Mouse (Mus musculus) neural tube, embryonic 11.5 days (tissue): ENCODE measurements around the gene Brinp2. TPM values are rescaled to one million over a fixed set of nuclear protein-coding genes. Genes with fewer than 3 reads are reported as not detected.

Experiments used
- ATAC-seq: fragments of 200-750 bp; cut with Nextera tagmentation; 2 replicates; pipeline ENCODE4 v1.8.0; 2017; ENCODE audit warnings: moderate number of reproducible peaks, mild to moderate bottlenecking, moderate TSS enrichment, moderate library complexity; ENCODE audit not compliant: insufficient read depth, low FRiP score, low TSS enrichment
- DNase-seq: peaks from one replicate; pipeline ENCODE4 v3.0.0-alpha.2; 2015; ENCODE audit warnings: low spot score
- H3K27ac ChIP-seq: fragments of 300-500 bp; sonication (generic); 2 replicates; pipeline ENCODE4 v1.5.1; 2014; ENCODE audit warnings: low read depth, mild to moderate bottlenecking, low read length
- H3K27me3 ChIP-seq: fragments of 300-500 bp; sonication (generic); 2 replicates; pipeline ENCODE4 v1.6.1; 2014; ENCODE audit warnings: mild to moderate bottlenecking, low read length, mixed read lengths; ENCODE audit not compliant: control insufficient read depth, insufficient read depth
- H3K36me3 ChIP-seq: fragments of 300-500 bp; sonication (generic); 2 replicates; pipeline ENCODE4 v1.6.1; 2014; ENCODE audit warnings: mild to moderate bottlenecking, low read length, moderate library complexity, mixed read lengths; ENCODE audit not compliant: control insufficient read depth, insufficient read depth
- H3K4me1 ChIP-seq: fragments of 300-500 bp; sonication (generic); 2 replicates; pipeline ENCODE4 v1.6.1; 2014; ENCODE audit warnings: low read length, mixed read lengths; ENCODE audit not compliant: control insufficient read depth, insufficient read depth
- H3K4me2 ChIP-seq: fragments of 300-500 bp; sonication (generic); 2 replicates; pipeline ENCODE4 v1.6.1; 2014; ENCODE audit warnings: low read depth, mild to moderate bottlenecking, moderate library complexity
- H3K4me3 ChIP-seq: fragments of 300-500 bp; sonication (generic); 2 replicates; pipeline ENCODE4 v1.5.1; 2014; ENCODE audit warnings: low read depth, low read length
- H3K9ac ChIP-seq: fragments of 300-500 bp; sonication (generic); 2 replicates; pipeline ENCODE4 v1.6.1; 2014; ENCODE audit warnings: mild to moderate bottlenecking, low read length
- H3K9me3 ChIP-seq: fragments of 300-500 bp; sonication (generic); 2 replicates; pipeline ENCODE4 v1.6.1; 2016; ENCODE audit warnings: low read length; ENCODE audit not compliant: control insufficient read depth
- WGBS: fragments of 180-500 bp; shearing (Covaris S2); extraction: QIAGEN DNeasy Blood & Tissue Kit; methylation state at CpG from one replicate; pipeline ENCODE4 v1.1.7; 2014; 5-methylcytosine and 5-hydroxymethylcytosine counted together
- polyA plus RNA-seq: library from polyadenylated mRNA; unstranded; fragments of >200 nt; fragmentation: Nextera tagmentation; extraction: Ambion mirVana; gene quantifications from 2 replicates; pipeline ENCODE4 v1.2.1, GENCODE M21; 2014

The Brinp2 gene
- polyA plus RNA-seq, 1 experiment from 2014 or later, result 3.9 TPM

DNA sequence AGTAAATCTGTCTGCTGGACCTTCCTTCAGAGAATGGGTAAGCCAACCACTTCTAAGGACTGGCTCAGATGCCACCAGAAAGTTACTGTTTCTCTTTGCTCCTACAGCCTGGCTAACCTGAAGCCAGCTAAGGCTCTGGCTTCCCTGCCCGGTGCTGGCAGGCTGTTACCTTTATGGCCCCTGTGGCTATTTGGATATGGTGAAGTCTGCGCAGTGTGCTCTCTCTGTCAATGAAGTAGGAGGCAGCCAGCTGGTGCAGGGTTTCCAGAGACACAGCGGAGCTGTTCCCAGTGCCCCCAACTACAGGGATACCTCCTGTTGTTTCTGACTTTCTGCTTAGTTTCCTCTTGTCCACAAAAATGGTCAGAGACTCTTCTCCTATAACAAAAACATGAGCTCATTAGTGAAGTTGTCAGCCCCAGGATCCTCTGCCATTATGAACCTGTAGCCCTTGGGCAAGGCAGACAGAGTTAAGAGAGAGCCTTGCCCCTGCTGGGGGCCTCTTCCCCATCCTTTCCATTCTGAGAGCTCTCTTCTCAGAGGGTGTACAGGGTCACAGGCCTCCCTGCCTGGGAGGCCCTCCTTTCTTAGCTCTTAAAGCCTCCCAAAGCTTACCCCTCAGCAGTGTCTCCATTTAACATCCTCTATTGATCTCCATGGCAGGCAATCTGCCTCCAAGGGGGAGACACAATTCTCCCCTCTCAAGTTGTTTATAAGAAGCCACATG, 89.7 kb downstream of the Brinp2 start:
- DNase-seq, result peak; percentile 11
- Histone ChIP-seq H3K9ac (no peak overlapping the region), H3K4me3 (no peak overlapping the region), H3K4me1 (0 out of 2 replicates have a peak, but pooled peaks cover 3% of the 10 kb centered on the region), H3K4me2 (no peak overlapping the region), H3K36me3 (no peaks in the 10 kb centered on the region), H3K27me3 (no peaks in the 10 kb centered on the region), H3K9me3 (no peaks in the 10 kb centered on the region), H3K27ac (0 out of 2 replicates have a peak overlapping the region, but pooled peaks have one; percentile 2)
- ATAC-seq, result peak; percentile 84
- 26% methylated on average over 3 of the region's 3 CpGs for whole genome bisulfite sequencing

DNA sequence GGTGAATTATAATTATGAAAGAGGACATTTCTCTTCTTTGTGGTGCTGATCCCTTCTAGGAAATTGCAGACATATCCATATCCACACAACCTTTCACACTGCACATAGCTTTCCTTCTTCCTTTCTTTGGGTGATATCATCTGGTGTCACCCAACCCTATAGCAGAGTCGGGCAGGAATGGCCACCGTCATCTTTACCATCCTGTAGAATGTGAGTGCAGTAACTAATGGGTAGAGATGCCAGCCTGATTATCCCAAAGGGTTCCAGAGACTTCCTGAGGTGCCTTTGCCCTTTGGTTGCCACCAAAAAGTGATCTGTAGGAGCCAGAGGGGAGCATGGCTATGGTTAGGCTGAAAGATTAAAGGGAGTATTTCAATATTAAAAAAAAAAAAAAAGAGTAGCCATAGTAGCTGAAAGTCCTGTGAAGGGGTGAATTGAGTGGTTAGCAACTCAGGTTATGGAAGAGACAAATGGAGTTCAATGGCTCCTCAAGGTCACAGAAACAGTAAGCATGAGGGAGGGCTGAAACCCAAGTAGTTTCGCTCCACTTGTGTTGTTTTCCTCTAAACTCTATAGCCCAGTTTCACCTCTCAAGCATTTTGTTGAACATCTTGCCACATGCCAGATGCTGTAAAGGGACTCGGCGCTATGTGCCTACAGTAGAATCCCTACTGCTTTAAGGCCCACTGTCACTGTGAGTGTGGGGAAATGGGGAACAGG, 96.5 kb downstream of the Brinp2 start:
- Histone ChIP-seq H3K9me3 (no peaks in the 10 kb centered on the region), H3K4me1 (no peaks in the 10 kb centered on the region), H3K4me2 (no peak overlapping the region), H3K36me3 (no peaks in the 10 kb centered on the region), H3K27ac (no peak overlapping the region), H3K4me3 (no peak overlapping the region), H3K27me3 (no peaks in the 10 kb centered on the region), H3K9ac (no peak overlapping the region)
- WGBS, result 94% methylated on average over 5 of the region's 5 CpGs
- ATAC-seq, result no peak
- no peak for DNase-seq

DNA sequence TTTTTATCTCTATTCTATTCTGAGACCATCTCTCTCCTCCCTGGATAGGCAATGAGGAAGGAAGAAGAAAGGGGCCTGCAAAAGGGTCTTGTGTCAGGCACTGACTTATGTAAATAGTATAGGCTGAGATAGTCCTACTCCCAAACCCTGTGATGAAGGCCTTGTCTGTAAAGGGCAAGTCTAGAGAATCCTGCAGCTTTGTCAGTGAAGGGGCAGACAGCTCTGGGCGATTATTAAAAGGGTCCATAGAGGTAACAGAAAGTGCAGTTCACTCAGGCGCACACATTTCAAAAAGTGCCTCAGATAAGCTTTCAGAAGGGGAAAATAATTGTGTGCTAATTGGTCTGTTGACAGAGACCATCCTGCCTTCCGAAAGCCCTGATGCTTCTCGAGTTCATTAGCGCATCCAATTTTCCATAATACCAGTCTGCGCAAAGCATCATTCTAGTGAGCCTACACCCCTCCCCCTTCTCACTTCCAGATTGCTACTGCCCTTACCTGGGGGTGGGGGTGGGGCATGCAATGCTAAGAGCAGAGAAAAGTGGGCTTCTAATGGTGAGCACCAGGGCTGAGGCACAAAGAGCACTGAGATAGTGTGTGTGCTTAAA, 97.3 kb downstream of the Brinp2 start:
- Histone ChIP-seq H3K4me3 (no peak overlapping the region), H3K27me3 (no peaks in the 10 kb centered on the region), H3K9me3 (no peaks in the 10 kb centered on the region), H3K4me1 (no peaks in the 10 kb centered on the region), H3K36me3 (no peaks in the 10 kb centered on the region), H3K9ac (no peak overlapping the region), H3K27ac (no peak overlapping the region), H3K4me2 (no peak overlapping the region)
- no peak for DNase-seq
- ATAC-seq, result no peak
- WGBS, result 84% methylated on average over 6 of the region's 6 CpGs

DNA sequence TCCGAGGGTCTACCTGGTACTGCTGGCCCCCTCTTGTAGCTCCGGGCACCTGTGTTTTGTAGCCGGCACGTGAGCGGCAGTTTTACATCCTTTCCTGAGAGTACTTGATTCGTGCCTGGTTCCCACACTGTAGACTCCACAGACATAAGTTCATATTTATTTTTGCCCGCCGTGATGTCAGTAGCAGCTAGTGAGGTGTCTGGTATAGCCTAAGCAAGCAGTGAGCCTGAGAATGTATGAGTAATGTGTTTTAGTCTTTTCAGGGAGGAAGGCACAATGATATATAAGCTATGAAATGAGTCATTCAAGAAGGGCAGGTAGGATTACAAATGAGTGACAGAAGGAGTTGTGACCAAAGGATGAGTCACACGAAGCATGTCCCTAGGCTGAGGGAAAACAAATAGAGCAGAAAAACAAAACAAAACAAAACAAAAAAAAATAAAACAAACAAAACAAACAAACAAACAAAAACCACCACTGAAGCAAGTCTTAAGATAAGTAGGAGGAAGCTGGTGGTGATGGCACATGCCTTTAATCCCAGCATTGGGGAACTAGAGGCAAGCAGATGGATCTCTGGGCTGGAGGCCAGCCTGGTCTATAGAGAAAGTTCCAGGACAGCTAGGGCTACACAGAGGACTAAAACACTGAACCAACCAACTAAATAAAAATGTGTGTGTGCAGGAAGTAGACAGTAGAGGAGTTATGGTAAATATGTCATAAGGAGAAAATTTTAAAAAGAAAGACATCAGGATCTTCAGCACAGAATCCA, 100.0 kb downstream of the Brinp2 start:
- H3K9me3 ChIP-seq, result no peaks in the 10 kb centered on the region
- H3K9ac ChIP-seq, result no peak overlapping the region
- WGBS, result 93% methylated on average over 9 of the region's 9 CpGs
- no peaks in the 10 kb centered on the region for H3K36me3 ChIP-seq
- H3K4me2 ChIP-seq, result no peak overlapping the region
- DNase-seq (no peak), ATAC-seq (no peak)
- no peaks in the 10 kb centered on the region for H3K27me3 ChIP-seq
- H3K4me3 ChIP-seq, result no peak overlapping the region
- no peak overlapping the region for H3K27ac ChIP-seq
- H3K4me1 ChIP-seq, result no peaks in the 10 kb centered on the region

DNA sequence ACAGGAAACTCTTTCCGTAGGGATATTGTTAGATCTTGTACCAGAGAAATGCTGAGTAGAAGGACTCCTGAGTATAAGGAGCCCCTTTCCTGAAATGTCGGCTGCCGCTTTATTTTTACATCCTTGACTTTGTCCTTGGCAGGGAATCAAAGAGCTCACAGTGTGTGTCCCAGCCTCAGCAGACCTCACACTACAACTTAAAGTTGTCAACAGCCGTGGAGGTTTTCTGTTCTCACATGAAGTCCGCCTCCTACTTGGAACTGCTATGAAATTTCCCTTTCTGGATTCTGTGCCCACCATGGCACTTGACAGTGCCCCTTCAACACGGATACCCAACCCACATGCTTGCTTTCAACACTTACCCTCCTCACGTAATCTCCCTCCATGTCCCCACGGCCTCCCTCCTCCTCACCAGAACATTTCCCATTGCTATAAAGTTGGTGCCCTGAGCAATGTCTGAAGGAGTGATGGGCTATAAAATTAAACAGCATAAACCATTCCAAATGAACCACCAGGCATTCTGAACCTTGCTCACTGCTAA, 103.4 kb downstream of the Brinp2 start:
- Histone ChIP-seq H3K27ac (no peak overlapping the region), H3K4me2 (no peak overlapping the region), H3K9ac (no peak overlapping the region), H3K4me1 (no peaks in the 10 kb centered on the region), H3K36me3 (no peaks in the 10 kb centered on the region), H3K9me3 (no peaks in the 10 kb centered on the region), H3K27me3 (no peaks in the 10 kb centered on the region), H3K4me3 (no peak overlapping the region)
- ATAC-seq, result no peak
- 82% methylated on average over 8 of the region's 8 CpGs for WGBS
- no peak for DNase-seq

DNA sequence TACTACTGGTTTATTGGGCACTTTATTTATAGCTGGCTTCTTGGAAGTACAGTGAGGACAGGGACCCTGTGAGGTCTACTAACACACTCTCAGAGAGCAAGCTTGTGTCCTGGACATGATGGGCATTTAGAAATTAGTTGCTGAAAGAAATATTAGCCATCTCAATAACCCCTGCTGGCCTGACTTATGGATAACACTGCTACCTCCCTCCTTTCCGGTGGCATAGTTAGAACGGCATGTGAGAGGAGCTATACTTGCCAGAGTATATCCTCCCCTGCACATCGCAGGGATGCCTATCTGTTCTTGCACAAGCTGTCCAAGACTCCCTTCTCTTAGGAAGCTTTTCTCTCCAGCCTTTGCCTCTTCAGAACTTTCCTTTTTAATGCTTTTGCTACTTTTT, 107.9 kb downstream of the Brinp2 start:
- Histone ChIP-seq H3K4me2 (no peak overlapping the region), H3K36me3 (no peaks in the 10 kb centered on the region), H3K27ac (no peak overlapping the region), H3K9ac (no peak overlapping the region), H3K27me3 (no peaks in the 10 kb centered on the region), H3K4me3 (no peak overlapping the region), H3K4me1 (no peaks in the 10 kb centered on the region), H3K9me3 (no peaks in the 10 kb centered on the region)
- no peak for ATAC-seq
- no peak for DNase-seq
- WGBS, result 90% methylated on average over 3 of the region's 3 CpGs

DNA sequence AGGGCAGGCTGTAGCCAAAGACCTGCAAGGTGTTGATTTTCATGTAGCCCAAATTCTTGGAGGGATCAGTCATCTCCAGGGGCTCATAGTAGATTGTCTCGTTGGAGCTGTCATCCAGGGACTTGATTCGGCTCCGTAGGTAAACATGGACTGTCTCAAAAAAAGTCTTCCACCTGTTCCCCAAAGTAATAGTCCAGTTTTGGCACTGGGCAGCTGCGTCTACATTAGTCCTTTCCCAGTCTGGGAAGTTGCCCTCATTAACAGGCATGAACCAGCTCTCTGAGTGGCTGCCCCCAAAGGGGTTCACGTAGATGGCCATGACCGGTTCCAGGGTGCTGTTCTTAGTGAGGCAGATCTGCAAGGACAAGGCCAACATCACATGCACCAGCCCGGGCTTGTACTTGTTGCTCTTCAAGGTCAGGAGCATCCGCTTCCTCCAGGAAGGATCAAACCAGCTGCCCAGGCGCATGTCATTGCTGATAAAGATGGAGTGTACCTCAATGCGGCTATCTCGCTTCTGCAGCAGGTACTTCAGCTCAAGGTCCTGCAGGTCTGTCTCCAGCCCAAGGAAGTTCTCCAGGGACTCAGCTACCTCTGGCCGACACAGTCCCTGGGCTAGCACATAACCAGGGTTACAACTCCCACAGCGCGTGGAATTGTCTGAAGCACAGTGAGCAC, 109.5 kb downstream of the Brinp2 start:
- H3K27me3 ChIP-seq, result no peaks in the 10 kb centered on the region
- DNase-seq, result no peak
- WGBS, result 95% methylated on average over 14 of the region's 14 CpGs

DNA sequence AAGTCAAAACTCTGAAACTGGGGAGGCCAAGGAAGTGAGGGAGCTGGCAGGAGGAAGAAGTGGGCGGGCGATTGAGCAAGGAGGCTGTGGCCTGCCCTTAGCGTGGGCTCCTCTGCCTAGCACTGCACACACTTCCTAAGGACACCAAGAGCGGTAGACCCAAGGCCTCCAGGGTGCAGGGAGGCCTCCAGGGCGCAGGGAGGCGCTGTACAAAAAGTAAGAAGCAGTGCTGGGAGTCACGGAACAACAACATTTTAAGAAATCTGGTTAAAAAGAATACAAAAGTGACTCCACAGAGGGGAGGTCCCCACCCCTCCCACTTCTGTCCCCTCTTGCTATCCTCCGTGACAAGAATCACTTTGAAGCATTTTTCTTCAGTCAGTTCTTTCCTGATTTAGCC, 110.6 kb downstream of the Brinp2 start:
- Histone ChIP-seq H3K9me3 (no peaks in the 10 kb centered on the region), H3K27me3 (no peaks in the 10 kb centered on the region), H3K4me1 (no peaks in the 10 kb centered on the region), H3K4me3 (no peak overlapping the region), H3K4me2 (no peak overlapping the region), H3K27ac (no peak overlapping the region), H3K36me3 (no peaks in the 10 kb centered on the region), H3K9ac (no peak overlapping the region)
- no peak for DNase-seq
- no peak for ATAC-seq
- 80% methylated on average over 8 of the region's 8 CpGs for WGBS

More for the DNA sequence above, 109.5 kb downstream of the Brinp2 start:
- ATAC-seq, result no peak
- Histone ChIP-seq H3K36me3 (no peaks in the 10 kb centered on the region), H3K4me2 (no peak overlapping the region), H3K4me3 (no peak overlapping the region), H3K9ac (no peak overlapping the region), H3K9me3 (no peaks in the 10 kb centered on the region), H3K27ac (no peak overlapping the region), H3K4me1 (no peaks in the 10 kb centered on the region)
